Mouse (Mus musculus): ENCODE results near the gene Grin2c. TPM values are rescaled to one million over a fixed set of nuclear protein-coding genes. Genes with fewer than 3 reads are reported as not detected.

The Grin2c gene
- polyA plus RNA-seq, 1 experiment from 2014 or later: 0.83 TPM

DNA sequence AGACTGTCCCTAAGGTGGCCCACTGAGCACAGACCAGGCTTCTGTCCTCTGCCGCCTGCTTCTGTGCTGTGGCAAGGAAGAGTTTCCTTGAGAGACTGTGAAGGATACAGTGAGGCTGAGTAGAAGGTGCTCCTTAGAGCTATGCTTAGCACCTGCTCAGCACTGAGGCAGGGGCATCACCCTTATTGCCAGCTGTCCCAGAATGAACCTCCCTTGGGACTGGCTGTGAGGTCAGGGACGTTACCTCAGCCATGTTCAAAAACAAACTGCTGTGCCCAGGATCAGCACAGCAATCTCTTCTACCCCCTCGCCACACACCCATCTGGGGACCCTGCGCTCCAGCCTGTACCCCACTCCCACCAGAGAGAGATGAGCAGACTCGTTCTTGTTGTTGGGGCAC is 34.2 kb downstream of the Grin2c start:
- DNase-seq (ENCODE audit: low spot score): no peak

DNA sequence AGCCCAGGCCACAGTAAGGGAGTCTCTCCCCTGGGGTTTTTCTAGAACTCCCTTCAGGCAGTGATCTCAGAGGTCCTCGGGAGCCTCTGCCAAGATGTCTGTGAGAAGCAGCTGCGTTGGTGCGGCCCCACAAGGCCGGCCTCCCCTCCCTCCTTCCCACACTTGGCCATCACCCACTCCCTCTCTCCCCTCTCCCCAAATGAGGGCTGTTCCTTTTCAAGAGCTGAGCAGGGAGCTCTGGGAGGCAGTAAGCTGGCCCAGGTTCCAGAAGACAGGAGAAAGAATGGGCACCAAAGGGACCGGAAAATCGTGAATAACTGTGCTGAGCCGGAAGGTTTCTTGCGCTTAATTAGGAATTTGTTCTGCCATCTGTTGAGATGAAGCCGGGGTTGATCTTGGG is 35.1 kb downstream of the Grin2c start:
- no peak for DNase-seq (ENCODE audit: low spot score)

DNA sequence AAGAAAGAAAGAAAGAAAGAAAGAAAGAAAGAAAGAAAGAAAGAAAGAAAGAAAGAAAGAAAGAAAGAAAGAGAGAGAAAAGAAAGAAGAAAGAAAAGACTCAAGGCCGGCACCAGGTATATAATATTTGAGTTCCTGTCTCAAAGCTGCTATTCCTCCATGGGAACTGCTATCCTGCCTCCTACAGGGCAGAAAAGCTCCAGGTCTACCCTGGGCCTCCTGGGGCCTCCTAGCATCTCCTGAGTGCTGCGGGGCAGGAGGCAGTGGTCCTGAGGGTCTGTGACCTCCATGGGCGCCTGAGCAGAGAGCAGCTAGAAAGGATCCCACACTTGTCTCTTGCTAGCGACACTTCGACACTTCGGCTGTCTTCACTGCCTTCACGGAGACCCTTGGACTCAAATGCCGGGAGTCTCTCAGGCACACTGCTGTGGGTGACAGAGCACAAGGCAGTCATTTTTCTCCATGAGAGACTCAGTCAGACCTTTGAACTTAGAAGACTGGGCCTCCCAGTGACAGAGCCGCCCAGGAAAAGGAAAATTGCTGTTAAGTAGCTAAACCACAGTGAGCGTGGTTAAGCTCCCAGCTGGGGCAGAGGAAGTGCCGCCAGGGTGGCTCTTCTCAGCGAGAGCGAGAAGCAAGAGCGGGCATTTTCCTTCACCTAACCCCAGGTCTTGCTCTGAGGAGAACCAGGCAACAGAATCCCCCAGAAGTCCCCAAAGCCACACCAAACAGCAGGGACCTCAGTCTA is 35.7 kb downstream of the Grin2c start:
- DNase-seq (ENCODE audit: low spot score): peak; percentile 90

DNA sequence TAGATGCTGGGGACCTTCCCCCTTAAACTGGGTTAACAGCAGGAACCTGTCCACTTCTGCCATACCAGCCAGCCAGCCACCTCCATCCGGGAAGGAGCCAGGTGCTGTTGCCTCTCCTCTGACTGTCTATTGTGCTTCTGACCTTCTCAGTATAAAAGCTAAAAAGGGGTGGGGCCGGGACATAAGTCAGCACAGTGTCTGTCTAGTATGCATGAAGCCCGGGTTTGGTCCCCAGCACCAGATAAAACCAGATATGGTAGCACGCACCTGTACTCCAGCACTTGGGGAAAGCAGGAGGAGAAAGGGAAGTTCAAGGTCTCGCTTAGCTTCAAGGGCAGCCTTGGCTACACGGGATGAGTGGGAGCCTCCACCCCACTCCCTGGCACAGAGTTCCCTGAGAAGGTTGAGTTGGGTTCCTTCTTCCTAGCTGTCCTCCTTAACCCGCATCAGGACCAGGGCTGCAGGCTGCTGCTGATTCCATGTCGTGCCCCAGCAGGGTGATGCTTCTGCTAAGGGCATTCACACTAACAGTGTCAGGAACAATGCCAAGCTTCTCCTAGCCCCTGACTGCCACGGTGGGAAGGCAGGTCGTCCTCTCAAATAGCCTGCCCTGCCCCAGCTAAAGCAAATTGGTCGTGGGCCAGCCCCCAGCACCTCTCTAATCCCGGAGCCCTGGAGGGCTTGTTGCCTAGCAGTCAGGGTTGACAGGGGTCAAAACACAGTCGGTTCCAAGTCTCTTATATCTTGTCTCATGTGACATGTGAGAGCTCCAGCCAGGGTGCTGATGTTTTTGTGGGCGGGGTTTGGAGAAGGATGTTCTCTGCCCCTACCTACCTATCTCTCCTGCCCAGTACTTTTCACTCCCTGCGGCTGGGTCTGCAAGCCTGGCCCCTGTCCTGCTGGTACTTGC is 37.8 kb downstream of the Grin2c start:
- no peak for DNase-seq (ENCODE audit: low spot score)

DNA sequence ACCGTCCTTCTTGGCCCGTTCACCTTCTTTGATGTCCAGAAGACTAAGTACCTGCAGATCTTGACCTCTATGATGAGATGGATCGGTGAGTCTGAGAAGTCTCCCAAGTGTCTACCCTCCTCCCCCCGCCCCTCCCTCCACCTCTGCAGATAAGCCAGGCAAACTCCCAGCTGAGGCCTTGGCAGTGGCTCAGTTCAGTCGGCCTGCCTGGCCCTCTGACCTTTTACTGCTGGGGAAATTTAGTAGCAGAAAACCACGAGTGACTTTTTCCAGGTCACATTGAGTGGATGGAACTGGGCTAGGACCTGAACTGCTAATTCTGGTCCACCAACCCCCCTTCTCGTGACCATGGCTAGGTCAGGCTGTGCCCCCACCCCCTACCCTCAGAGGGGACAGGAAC is 38.6 kb downstream of the Grin2c start:
- DNase-seq (ENCODE audit: low spot score): no peak

DNA sequence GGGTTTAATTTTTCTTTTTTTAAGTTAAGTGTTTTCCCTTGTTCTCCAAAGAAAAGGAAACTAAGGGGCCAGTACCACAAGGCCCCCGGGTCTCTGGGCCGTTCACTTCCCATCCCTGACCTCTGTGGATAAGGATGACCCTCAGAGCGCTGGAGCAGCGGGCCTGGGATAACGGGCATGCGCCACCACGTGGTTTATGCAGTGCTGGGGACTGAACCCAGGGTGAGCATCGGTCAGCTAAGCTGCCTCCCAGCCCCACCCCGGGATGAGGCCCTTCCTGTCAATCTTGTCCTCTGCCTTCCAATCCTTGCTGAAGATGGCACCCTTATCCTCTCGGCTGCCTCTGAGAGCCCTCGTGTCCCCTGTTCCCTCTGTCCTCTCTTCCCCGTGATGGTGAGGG is 39.4 kb downstream of the Grin2c start:
- DNase-seq (ENCODE audit: low spot score): no peak

DNA sequence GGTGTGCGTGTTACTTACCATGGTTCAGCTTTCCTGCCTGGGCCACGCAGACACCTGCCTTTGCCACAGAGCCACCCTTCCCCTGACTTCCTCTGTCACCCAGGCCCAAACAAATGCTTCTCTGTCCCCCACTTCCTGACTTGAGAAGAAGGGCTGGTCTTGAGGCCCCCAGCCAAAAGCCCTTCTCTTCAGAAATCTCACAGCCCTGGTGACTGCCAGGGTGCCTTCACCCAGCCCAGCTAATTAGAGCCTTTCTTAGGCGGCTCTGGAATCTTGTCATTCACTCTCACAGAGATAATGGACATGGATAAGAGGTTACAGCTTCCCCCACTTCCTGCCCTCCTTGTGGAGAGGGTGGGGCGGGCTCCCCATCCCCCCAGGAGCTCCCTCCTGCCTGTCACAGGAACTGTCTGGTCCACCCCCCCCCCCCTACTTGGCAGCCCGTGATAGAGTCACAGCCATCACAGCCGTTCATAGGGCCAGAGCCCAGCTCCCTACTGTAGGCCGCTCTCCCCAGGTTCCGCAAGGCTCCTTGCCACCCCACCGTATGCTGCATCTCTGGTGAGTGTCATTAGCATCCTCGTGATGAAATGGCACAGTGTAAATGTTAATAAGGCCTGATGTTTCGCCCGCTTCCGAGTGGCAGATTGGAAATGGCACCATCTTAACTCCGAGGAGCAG is 40.1 kb downstream of the Grin2c start:
- DNase-seq (ENCODE audit: low spot score): peak; percentile 81

DNA sequence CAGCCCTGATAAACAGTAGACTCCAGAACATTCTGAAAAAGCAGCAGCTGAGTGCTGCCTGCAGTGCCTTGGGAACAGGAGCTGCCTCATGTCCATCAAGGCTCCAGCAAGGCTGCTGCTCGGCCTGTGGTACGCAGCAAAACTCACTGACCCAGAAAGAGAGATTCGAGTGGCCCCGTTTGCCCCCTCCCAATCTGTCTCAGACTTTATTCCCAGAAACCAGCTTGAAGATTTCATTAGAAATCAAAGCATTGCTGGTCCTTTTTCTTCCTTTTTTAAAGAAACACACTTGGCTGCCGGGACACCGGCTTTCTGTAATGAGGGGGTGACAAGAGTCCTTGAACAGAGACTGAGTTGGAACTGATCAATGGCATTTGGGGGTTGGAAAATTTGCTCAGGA is 41.7 kb downstream of the Grin2c start:
- no peak for DNase-seq (ENCODE audit: low spot score)

DNA sequence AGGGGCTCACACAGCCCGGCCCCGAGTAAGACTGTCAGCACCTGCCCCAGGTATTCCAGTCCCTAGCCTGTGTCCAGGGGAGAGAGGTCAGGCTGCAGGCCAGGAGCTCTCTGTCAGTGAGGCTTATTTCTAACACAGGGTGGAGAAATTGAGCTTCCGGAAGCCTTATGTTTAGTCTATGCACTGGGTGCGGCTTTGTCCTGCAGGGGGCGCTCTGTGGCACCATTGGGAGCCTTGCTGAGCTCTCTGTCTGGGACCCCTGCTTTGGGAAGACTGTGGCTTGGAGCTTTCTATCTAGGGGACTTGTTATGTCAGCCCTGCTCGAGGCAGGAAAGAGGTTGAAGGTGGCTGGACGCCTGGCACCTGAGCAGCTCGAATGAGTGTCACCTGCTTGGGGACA is 42.2 kb downstream of the Grin2c start:
- DNase-seq (ENCODE audit: low spot score): peak; percentile 89

DNA sequence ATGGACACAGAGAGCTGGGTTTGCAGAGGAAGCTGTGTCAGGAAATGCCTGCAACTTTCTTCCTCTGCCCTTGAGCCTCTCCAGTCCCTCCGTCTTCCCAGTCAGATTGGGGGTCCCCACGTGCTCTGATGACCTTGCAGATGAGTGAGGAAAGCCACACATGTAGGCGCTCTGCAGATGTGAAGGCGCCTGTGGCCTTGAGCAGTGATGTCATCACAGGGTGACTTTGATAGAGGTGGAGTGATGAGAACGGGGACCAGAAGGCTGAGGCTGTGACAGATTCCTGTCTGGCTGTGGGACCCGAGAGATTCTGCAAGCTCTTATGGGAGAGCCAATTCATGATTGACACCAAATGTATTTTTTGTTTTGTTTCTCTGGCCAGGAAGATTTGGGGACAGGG is 43.2 kb downstream of the Grin2c start:
- peak; percentile 44 for DNase-seq (ENCODE audit: low spot score)

DNA sequence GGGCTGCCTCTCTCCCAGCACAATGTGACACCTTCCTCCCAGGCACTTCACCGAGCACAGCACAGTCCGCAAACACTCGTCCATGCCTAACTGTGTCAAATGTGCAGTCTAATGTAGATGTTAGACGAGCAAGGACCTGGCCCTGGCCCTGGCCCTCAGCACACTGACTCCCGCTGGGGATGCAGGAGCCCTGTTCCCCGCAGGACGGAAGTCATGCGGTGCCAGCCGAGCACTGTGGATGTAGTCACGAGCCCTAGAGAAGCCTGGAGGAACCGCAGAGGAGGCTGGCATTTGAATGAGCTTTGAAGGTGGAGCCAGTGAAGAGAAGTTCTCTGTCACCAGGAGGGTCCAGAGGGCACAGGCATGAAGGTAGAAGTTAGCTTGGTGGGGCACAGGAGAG is 43.6 kb downstream of the Grin2c start:
- DNase-seq (ENCODE audit: low spot score): peak; percentile 47

DNA sequence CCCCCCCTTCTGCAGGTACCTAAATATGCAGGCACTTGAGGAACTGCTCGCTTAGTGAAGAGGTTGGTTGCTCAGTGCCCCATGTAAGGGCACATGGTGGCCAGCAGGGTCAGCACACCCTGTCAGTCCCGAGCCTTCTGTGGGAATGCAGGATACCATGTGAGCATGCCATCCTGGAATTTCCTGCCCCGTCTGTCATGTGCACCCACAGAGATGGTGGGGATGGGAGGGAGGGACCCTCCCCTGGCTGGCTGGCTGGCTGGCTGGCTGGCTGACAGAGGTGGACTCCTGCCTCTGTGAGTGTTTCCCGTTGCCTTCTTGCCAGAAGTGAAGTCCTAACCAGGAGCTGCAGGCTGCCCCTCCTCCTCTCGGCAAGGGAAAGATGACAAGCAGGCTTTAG is 44.5 kb downstream of the Grin2c start:
- DNase-seq (ENCODE audit: low spot score): no peak

DNA sequence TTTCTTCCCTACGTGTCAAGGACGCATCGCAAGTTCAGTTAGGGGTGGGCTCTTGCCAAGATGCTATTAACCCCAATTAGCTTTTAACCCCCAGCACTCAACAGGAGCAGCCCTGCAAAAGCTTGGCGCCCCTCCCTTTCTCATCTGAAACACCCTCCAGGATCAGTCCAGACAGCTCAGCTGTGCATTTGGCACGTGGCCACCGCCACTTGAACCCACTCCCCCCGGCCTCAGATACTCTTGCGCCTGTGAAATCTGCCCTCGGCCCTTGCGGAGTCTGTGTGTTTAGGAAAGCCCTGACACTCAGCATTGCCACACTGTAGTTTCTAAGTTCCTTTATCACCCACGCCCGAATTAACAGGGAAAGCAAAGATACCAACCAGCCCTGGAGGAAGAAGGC is 45.0 kb downstream of the Grin2c start:
- no peak for DNase-seq (ENCODE audit: low spot score)

DNA sequence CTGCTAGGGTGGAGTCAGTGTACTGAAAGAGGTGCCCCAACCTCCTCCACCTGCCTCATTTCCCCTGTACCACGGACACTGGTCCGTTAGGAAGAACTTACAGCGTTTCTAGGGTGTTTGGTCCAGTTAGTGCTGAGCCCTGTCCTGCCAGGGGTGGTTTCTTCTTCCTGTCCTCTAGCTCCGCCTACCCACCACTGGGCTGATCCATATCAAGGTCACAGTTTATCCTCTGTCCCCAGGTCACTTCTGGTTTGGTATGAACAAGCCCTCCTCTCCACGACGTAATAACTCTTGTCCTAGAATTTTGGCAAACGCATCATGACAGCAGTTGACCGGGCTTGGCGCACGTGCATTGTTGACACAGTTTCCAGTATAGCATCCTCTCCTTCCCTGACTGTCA is 47.4 kb downstream of the Grin2c start:
- no peak for DNase-seq (ENCODE audit: low spot score)

DNA sequence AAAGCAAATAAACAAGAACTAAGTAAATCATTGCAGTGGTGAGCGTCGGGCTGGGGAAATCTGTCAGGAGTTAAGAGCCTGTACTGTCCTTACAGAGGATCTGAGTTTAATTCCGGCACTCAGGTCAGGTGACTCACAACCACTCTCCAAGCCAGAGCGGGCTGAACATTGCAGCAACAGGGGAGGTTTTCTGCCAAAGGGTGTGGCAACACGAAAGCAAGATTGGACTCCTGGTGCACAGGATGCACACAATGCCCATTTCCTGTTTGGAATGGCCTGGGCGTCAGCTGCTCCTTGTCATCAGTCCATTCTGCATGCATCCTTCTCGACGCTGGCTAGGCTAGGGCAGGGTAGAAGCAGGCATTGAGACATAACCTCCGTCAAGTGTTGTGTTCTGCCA is 47.8 kb downstream of the Grin2c start:
- no peak for DNase-seq (ENCODE audit: low spot score)

DNA sequence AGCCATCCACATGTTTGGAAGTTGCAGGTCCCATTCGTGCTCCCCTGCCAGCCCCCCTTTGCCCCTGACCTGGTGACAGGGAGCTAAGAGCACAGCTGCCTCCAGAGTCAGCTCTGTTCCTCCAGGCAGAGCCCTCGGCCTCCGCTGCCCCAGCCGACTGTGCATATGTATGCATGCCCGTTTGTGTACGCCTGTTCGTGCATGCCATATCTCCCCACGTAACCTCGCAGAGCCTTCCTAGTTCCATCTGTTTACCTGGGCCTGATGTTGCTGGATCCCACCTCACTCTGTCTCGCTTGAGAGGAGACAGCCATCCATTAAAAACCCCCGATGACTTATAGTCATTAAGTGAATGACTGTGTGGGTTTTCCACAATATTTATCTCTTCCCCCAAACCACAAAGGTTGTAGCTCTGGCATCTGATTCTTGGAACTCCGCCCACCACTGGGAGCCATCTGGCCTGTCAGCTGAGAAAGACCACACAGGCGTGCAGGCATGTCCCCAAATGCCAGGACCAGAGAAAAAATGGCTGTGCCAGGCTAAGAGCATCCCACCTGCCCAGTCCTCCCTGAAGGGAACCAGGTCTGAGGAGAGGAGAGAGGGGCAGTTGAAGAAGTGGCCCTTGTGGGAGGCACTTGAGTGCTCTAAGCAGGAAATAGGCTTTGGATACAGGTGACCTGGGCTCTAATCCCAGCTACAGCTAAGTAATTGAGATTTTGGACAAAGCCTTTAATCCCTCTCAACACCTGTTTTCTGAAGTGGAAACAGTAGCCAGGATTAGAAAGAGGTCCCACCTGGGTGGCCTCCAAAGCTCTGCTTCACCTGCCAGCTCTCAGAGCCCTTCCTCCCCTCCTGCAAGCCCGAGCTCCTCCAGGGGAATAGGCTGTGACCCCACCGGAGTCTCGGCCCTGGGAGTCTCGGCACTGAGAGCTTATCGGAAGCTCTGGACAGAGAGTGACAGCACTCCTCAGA is 49.3 kb downstream of the Grin2c start:
- DNase-seq (ENCODE audit: low spot score): no peak

DNA sequence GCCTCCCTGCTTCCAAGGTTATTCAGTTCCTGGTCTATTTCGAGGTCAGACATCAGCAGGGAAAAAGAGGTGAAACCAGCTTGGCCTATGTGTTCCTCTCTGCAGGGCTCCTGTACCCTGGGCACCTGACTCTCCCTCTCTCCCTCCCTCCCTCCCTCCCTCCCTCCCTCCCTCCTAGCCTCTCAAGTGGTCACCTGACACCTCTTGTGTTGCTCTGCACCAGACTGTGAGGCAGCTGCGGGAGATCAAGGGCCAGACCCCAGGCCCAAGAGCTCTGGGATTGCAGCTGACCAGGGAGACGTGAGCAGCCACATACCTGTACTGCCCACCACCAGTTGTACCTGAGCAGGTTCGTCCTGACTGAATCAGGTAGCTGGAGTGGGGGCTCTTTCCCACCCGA is 51.9 kb downstream of the Grin2c start:
- DNase-seq (ENCODE audit: low spot score): no peak

DNA sequence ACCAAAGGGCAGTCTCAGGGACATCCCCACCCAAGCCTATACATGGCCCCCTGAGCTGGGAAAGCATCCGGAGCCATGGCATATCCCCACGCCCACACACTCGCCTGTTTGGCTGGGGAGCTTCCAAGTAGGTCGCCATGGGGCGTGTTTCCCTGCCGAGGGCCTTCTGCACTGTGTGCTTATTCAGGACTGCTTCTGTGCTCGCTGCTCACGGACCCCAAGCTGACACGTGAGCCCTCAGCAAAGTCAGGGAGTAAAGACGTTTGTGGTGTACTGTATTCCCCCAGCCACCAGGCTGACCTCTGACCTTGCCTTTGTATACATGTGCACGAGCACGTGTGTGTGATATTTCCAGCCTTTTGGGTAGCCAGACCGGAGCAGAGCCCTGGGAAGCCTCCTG is 54.9 kb downstream of the Grin2c start:
- no peak for DNase-seq (ENCODE audit: low spot score)

DNA sequence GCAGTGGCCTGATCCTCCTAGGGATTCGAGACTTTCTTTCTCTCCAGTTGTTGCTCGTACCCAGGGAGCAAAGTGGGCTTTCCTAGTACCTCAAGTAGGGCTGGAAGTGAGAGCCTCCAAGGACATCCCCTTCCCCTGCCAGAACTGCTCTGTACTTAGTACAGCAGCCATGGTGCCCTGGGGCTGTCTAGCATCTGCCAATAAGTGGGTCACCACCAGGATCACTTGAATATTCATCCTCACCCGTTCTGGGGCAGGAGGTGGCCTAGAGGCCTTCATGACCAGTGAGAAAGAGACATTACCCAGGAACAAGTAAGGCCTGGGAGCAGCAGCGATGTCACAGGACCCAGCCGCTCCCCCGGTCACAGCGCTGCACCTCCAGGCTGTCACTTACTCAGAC is 57.1 kb downstream of the Grin2c start:
- no peak for DNase-seq (ENCODE audit: low spot score)

DNA sequence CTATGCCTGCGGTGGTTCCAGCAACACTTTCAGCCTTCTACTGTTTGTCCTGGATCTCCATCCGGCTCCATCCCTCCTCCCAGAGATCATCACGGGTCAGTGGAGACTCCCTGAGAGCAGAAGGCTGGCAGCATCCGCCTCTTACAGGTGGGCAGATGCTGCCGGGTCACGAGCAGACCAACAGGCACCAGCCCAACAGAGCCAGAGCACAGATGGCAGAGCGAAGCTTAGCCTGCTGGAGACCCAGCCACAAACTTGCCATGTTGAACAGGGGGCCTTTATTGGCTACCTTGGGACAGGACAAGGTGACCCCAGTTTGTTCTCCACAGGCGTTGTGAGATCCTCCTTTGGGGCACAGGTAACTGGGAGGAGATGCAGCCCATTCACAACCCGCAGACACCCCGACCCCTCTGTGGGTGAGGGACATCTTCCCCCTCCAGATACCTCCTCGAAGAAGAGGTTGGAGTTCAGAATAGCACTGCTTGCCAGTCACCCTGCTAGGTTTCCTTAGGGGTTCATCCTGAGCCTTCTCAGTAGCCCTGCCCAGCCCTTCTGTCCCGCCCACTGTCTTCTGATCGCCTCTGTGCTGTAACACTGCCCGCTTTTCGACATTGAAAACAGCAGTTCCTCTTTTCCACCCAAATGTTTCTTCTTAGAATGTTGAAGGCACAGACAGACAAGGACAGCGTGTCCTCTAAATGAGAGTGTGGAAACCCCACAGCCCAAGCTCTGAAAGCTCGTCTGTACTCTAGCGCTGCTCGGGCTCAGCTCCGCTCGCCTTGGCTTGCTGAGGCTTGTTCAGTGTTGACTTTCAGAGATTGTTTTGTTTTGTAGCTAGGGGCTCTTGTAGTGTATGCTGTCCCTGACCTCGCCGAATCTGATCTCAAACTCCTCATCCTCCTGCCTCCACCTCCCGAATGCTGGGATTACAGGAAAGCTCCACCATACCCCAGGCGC is 58.0 kb downstream of the Grin2c start:
- no peak for DNase-seq (ENCODE audit: low spot score)

Data from thymus, postnatal 0 days (tissue).